Mouse (Mus musculus) ovary, postnatal 36 days (tissue): Measurements from ENCODE around the gene Accs.

Experiments
- DNase-seq: peaks from one replicate; pipeline ENCODE4 v3.0.0; 2022; ENCODE audit warnings: low spot score, mixed read lengths

Gene Accs

DNA sequence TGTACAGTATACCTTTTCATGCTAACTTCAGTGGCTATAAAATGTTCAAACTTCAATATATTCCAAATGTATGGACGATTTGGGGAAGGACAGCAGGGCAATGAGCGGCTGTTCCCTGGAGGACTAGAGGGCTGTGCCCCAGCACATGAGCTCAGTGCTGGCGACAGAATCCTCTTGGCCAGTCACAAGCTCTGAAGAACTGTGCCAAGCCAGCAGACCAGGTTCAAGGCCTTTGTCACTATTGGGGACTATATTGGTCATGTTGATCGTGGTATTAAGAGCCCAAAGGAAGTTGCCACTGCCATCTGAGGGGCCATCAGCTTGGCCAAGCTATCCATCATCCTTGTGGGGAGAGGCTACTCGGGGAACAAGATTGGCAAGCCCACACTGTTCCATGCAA lies 55.4 kb downstream of the Accs start:
- DNase-seq, result no peak

DNA sequence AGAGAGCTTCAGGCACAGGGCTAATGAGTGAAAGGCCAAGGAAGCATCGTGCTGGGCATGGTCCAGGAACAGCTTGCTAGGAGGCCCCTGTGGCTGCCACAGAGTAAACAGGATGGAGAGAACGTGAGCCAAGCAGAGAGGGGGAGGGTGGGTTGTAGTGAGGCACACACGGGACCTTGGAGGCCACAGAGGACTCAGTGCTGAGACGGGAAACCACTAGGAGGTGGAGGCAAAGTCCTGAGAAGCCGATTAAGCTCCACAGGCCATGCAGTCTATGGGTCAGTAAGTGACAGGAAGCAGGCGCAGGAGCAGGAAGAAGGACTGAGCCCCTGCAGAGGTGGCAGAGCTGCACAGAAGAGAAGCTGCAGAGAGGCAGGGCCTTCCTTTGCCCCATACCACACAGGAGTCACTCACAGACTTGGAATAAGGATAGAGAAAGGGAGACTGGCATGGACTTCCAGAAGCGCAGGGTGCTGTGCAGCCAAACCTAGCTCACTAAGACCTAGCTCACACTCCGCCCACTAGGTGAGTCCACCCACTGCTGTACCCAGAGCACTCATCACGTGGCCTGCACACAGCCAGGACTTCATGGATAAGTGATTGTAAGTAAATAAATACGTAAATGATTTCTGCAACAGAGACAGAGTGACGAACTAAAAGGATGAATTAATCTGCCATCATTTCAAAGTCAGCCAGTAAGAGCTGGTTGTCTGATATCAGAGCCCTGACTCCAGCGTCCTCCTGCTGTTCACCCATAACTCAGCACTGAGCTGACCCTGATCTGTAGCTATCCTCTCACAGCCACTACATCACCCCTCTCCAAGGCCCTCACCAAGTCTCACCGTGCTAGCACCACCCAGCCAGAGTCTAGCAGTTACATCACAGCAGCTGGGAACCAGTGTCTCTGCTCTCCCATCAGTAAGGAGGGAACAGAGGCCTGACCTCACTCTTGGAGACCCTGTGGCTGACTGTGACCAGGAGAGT lies 57.9 kb downstream of the Accs start:
- peak; percentile 55 for DNase-seq

GRCm38 (mm10) chr2:93790798-93791345 lies 58.9 kb downstream of the Accs start:
- no peak for DNase-seq

DNA sequence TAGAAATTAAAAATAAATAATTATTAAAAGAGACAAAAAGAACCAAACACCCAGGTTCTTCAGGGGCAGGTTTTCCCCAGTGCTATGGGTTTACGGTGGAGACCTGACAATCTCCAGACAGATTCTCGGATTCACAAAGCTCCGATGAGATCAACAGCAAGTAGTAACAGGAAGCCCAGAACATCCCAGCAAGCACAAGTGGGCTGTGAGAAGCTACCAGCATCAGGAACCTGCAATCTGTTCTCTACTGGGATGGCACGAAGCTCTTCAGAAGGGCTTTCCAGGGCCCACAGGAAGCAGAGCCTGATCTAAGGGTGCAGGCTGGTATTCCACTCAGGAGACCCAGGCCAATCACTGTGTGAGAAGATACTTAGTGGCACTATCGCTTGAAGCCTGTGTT lies 61.2 kb downstream of the Accs start:
- DNase-seq, result no peak

DNA sequence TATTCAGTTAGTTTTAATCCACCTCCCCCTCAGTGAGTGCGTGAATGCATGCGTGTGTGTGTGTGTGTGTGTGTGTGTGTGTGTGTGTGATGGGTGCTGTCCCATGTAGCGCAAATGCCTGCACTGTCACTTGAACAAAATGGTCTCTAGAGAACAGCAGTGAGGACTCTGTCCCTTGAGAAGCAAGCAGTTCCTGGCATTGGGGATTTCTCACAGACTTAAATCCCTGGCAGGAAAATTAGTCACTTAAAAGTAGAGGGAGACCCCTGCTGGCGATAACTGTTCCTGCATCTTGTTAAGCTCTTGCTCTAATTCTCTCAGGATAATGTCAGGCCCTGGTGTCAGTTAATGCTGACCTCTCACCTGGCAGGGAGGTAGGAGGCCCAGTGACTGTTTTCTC lies 63.6 kb downstream of the Accs start:
- peak; percentile 54 for DNase-seq

DNA sequence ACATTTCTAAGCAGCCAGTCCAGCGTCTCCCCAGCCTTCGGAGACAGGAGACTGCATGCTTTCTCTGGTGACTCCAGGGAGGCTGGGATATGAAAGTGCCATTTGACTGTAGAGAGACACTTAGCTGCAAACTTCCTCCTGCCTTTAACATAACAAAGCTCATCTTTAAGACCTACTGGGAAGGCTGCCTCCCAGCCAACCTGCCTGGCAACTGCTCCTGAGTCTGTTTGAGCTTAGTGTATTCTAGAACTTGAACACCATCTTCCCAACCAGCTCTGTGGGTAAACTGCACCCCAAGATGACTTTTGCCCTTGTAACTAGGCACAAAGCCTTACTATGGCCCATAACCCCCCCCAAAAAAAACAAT lies 64.3 kb downstream of the Accs start:
- DNase-seq, result no peak

DNA sequence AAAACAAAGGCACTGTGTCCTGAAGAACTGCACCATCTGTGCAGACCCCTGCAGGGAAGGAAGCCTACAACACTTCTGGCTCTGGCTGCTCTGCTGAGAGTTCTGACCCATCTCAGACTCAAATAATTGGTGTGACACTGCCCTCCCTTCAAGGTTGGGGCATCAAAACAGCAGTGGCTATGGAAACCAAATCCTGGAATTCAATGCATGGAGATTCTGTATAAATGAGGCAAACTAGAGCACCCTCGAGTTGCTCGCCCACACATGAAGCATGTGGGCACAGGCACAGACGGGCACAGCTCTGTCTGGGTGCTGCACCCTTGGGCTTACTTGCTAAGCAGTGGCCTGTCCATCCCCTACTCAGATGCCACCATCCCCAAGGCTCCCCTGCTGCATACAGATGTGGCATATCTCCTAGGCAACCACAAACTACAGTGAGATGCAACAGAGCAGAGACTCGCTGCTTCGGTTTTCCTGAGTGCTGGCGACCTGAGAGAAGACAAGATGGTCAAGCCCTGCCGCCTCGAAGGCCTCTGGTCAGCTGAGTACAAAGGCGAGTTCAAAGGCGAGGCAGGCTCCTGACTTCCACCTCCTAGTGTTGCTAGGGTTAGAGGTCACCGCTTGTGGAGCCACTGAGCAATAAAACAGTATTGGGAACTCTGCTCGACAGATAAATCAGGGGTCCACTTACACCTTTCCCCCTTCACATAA lies 64.9 kb downstream of the Accs start:
- no peak for DNase-seq

DNA sequence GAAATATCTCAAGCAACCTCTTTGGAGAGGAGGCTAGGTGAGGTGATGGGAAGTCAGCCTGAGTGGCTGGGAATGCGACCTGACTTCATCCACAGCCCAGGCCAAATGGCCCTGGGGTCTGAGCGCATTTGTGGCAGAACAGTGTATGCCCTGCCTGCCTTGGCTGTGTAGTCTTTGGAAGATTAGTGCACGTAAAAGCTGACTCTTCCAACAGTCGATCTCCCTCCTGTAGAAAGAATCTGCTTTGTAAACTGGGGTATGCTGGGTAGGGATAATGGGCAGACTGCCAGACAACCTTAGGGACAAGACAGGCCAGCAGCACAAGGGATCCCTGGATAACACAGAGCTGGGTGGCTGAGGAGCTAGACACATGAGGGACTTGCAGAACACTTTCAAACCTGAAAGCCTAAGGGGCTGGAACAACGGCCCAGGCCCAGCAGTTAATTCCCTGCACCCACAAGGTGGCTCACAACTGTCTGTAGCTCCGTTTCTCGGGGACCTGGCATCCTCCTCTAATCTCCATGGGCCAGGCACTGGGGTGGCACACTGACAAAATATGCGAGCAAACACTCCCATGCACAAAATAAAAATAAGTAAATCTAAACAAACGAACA lies 65.7 kb downstream of the Accs start:
- no peak for DNase-seq
